Mouse (Mus musculus) liver, adult 2 months (tissue): Measurements from ENCODE around the gene Cbwd1. TPM values are rescaled to one million over a fixed set of nuclear protein-coding genes. Genes with fewer than 3 reads are reported as not detected.

Experiments
- DNase-seq: peaks from one replicate; pipeline ENCODE4 v3.0.0-alpha.2; 2011; ENCODE audit warnings: low read depth, low spot score; ENCODE audit errors: extremely low read depth
- H3K27ac ChIP-seq: fragments of 200-500 bp; replicated peaks from 2 replicates; pipeline ENCODE4 v1.5.1; 2012; ENCODE audit warnings: low read depth, mild to moderate bottlenecking, control low read depth, inconsistent platforms, low read length; ENCODE audit not compliant: insufficient read depth
- H3K27me3 ChIP-seq: fragments of 200-500 bp; 2 replicates; pipeline ENCODE4 v1.6.1; 2012; ENCODE audit warnings: mild to moderate bottlenecking, moderate library complexity, low read length, inconsistent platforms; ENCODE audit not compliant: control insufficient read depth, insufficient read depth
- H3K36me3 ChIP-seq: fragments of 200-500 bp; 2 replicates; pipeline ENCODE4 v1.6.1; 2012; ENCODE audit warnings: low read length, inconsistent platforms; ENCODE audit not compliant: control insufficient read depth, insufficient read depth
- H3K4me1 ChIP-seq: fragments of 200-500 bp; 2 replicates; pipeline ENCODE4 v1.6.1; 2011; ENCODE audit warnings: low read length; ENCODE audit not compliant: control insufficient read depth, insufficient read depth
- H3K4me3 ChIP-seq: fragments of 200-500 bp; 2 replicates; pipeline ENCODE4 v1.5.1; 2011; ENCODE audit warnings: low read depth, mild to moderate bottlenecking, control low read depth, low read length, moderate library complexity; ENCODE audit not compliant: insufficient read depth
- H3K79me2 ChIP-seq: fragments of 200-500 bp; 2 replicates; pipeline ENCODE4 v1.6.1; 2012; ENCODE audit warnings: inconsistent platforms, mild to moderate bottlenecking, low read length, moderate library complexity; ENCODE audit not compliant: control insufficient read depth, insufficient read depth
- H3K9ac ChIP-seq: fragments of 200-500 bp; 2 replicates; pipeline ENCODE4 v1.6.1; 2012; ENCODE audit warnings: low read depth, mild to moderate bottlenecking, control low read depth, inconsistent platforms, low read length
- CTCF ChIP-seq: fragments of 200-500 bp; IDR thresholded peaks from 2 replicates; pipeline ENCODE4 v1.5.1; 2011; ENCODE audit warnings: low read depth, low read length, control low read depth
- POLR2A ChIP-seq: fragments of 200-500 bp; IDR thresholded peaks from 2 replicates; pipeline ENCODE4 v1.6.1; 2011; ENCODE audit warnings: low read length, control low read depth; ENCODE audit not compliant: insufficient read depth; ENCODE audit errors: extremely low read depth
- WGBS: fragments of 180-500 bp; shearing (Covaris S2); methylation state at CpG from one replicate; pipeline ENCODE4 v1.1.7; 2018; 5-methylcytosine and 5-hydroxymethylcytosine counted together
- polyA plus RNA-seq: library from polyadenylated mRNA; depleted of rRNA; stranded (reverse); fragments of >200 nt; gene quantifications from 2 replicates; pipeline ENCODE4 v1.2.3, GENCODE M21; 2012
- total RNA-seq: library from RNA; depleted of rRNA; stranded (reverse); fragments of >200 nt; gene quantifications from 2 replicates; pipeline ENCODE4 v1.2.3, GENCODE M21; 2014

Gene Cbwd1
- total and polyA plus RNA-seq, 2 experiments: 0.82 to 9.7 TPM

DNA sequence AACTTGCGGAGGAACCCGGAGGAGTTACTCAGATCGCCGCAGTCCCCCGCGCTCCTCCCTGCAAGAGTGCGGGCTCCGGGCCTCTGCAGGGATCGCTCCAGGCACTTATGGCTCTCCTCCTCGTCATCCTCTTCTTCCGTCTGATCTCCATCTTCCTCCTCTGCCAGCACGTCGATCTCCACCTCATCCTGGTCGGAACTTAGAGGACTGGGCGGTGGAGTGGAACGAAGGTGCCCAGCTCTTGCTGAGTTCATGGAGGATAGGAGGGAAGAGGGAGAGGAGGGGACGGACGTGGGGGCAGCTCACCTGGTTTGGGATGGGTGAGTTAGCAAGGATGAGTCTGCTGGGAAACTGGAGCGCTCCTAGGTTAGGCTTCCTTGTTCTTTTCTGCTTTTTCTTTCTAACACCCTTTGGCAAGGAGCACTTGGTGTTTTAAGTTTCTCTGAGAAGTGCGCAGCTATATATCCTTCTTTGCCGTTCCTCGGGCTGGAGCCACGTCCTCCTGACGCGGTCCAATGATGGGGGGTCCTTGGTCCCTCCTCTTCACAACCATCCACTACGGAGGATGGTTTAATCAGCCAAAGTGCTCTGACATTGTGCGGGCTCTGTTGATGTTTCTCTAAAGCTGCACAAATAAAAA lies 60.7 kb downstream of the Cbwd1 start, which contains the start of gene Foxd4:
Foxd4 (minus strand) TSS at position 617 of the 640 bp plus-strand sequence.
- H3K9ac ChIP-seq: no peak within 1 kb of the TSS
- no peak for TF ChIP-seq CTCF
- TF ChIP-seq POLR2A: no peak
- no peaks in the 10 kb centered on the region for H3K36me3 ChIP-seq
- H3K4me3 ChIP-seq: no peak within 1 kb of the TSS; the same call in 1 of the 2 replicates
- peaks cover 38% of the 10 kb centered on the region for H3K27me3 ChIP-seq
- DNase-seq: no peak
- no peaks in the 10 kb centered on the region for H3K79me2 ChIP-seq
- 0 out of 2 replicates have a peak, but pooled peaks cover 2% of the 10 kb centered on the region for H3K4me1 ChIP-seq
- 5% methylated on average over 27 of the region's 27 CpGs for WGBS
- no peak within 1 kb of the TSS for H3K27ac ChIP-seq

GRCm38 (mm10) chr19:24899578-24900544 lies 61.5 kb downstream of the Cbwd1 start:
- Histone ChIP-seq H3K9ac (no peak overlapping the region), H3K4me1 (0 out of 2 replicates have a peak, but pooled peaks cover 2% of the 10 kb centered on the region), H3K4me3 (no peak overlapping the region; the same call in 1 of the 2 replicates), H3K36me3 (no peaks in the 10 kb centered on the region), H3K79me2 (no peaks in the 10 kb centered on the region), H3K27ac (no peak overlapping the region), H3K27me3 (peaks cover 38% of the 10 kb centered on the region)
- TF ChIP-seq CTCF: no peak
- TF ChIP-seq POLR2A: no peak
- WGBS: 2% methylated on average over 84 of the region's 84 CpGs
- DNase-seq: no peak

DNA sequence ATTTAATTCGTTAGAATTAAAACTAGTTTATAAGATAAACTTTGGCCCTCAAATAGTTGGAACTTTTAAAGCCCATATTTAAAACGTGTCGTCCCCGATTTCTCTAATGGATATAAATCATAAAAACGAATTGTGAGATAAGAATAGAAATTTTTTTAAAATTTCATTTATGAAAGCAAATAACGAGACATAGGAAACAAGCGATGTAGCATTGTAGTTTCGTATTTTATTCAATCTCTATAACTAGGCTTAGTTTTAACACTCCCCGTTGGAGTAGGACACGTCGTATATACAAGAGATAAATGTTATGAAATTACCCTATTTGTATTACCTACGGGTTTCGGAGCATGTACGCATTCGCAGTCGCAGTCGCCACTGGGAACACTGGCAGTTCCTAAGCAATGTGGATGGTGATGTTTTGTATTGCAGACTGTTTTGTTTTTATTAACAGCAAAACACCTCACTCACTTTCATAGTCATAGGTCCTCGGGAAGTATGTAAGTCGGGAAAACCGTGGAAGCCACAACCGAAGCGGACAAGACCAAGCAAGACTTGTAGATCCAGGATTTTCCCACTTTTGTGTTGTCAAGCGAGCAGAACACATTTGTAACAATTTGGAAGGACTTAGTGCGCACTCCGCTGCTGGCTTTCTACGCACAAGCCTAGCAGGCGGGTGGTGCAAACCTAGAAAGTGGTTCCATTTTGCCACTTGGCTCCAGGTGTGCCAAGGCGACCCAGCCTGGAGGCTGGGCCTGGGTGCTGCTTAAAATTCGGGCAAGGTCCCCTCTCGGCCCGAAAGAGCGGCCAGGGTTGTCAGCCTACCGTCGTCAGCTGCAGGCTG lies 62.5 kb downstream of the Cbwd1 start:
- peaks cover 38% of the 10 kb centered on the region for H3K27me3 ChIP-seq
- no peaks in the 10 kb centered on the region for H3K79me2 ChIP-seq
- no peak overlapping the region for H3K27ac ChIP-seq
- H3K4me1 ChIP-seq: 0 out of 2 replicates have a peak, but pooled peaks cover 2% of the 10 kb centered on the region
- no peak for DNase-seq
- H3K36me3 ChIP-seq: no peaks in the 10 kb centered on the region
- TF ChIP-seq POLR2A (no peak), CTCF (no peak)
- no peak overlapping the region for H3K4me3 ChIP-seq
- 6% methylated on average over 34 of the region's 34 CpGs for WGBS
- H3K9ac ChIP-seq: no peak overlapping the region

- WGBS: 6% methylated on average over 20 of the region's 20 CpGs
- DNase-seq: no peak
- H3K4me3 ChIP-seq: no peak overlapping the region
- 0 out of 2 replicates have a peak, but pooled peaks cover 2% of the 10 kb centered on the region for H3K4me1 ChIP-seq
- TF ChIP-seq POLR2A: no peak
- TF ChIP-seq CTCF: no peak
- H3K79me2 ChIP-seq: no peaks in the 10 kb centered on the region
- no peak overlapping the region for H3K27ac ChIP-seq
- no peak overlapping the region for H3K9ac ChIP-seq
- H3K27me3 ChIP-seq: peaks cover 38% of the 10 kb centered on the region
- H3K36me3 ChIP-seq: no peaks in the 10 kb centered on the region
These were observed 63.3 kb downstream of the Cbwd1 start for GRCm38 (mm10) chr19:24897896-24898736.
